Mouse (Mus musculus) midbrain, embryonic 14.5 days (tissue): ENCODE results near the gene Myo5c. TPM values are rescaled to one million over a fixed set of nuclear protein-coding genes. Genes with fewer than 3 reads are reported as not detected.

Experiments used
- ATAC-seq: fragments of 200-750 bp; cut with Nextera tagmentation; 2 replicates; pipeline ENCODE4 v1.8.0; 2017; ENCODE audit warnings: moderate number of reproducible peaks, moderate library complexity; ENCODE audit not compliant: low FRiP score, low TSS enrichment
- DNase-seq: peaks from one replicate; pipeline ENCODE4 v3.0.0-alpha.2; 2015
- H3K27ac ChIP-seq: fragments of 300-500 bp; sonication (generic); replicated peaks from 2 replicates; pipeline ENCODE4 v1.5.1; 2014; ENCODE audit warnings: mild to moderate bottlenecking, low read depth, low read length, moderate library complexity
- H3K27me3 ChIP-seq: fragments of 300-500 bp; sonication (generic); 2 replicates; pipeline ENCODE4 v1.6.1; 2014; ENCODE audit warnings: low read length, control low read depth, mixed read lengths; ENCODE audit not compliant: control insufficient read depth, insufficient read depth
- H3K36me3 ChIP-seq: fragments of 300-500 bp; sonication (generic); 2 replicates; pipeline ENCODE4 v1.6.1; 2014; ENCODE audit warnings: low read length, control low read depth; ENCODE audit not compliant: control insufficient read depth, insufficient read depth
- H3K4me1 ChIP-seq: fragments of 300-500 bp; sonication (generic); 2 replicates; pipeline ENCODE4 v1.6.1; 2014; ENCODE audit warnings: mild to moderate bottlenecking, antibody characterized with exemption, low read length, control low read depth; ENCODE audit not compliant: control insufficient read depth, insufficient read depth
- H3K4me2 ChIP-seq: fragments of 300-500 bp; sonication (generic); 2 replicates; pipeline ENCODE4 v1.6.1; 2014; ENCODE audit warnings: mild to moderate bottlenecking, low read length, moderate library complexity
- H3K4me3 ChIP-seq: fragments of 300-500 bp; sonication (generic); replicated peaks from 2 replicates; pipeline ENCODE4 v1.5.1; 2014; ENCODE audit warnings: low read depth, low read length
- H3K9ac ChIP-seq: fragments of 300-500 bp; sonication (generic); replicated peaks from 2 replicates; pipeline ENCODE4 v1.6.1; 2014; ENCODE audit warnings: mild to moderate bottlenecking, low read length, moderate library complexity
- H3K9me3 ChIP-seq: fragments of 300-500 bp; sonication (generic); 2 replicates; pipeline ENCODE4 v1.6.1; 2016; ENCODE audit warnings: low read length, control low read depth, mixed read lengths; ENCODE audit not compliant: control insufficient read depth
- WGBS: fragments of 180-500 bp; shearing (Covaris S2); extraction: QIAGEN DNeasy Blood & Tissue Kit; methylation state at CpG from one replicate; pipeline ENCODE4 v1.1.7; 2014; 5-methylcytosine and 5-hydroxymethylcytosine counted together
- polyA plus RNA-seq: library from polyadenylated mRNA; unstranded; fragments of >200 nt; fragmentation: Nextera tagmentation; extraction: Ambion mirVana; gene quantifications from 2 replicates; pipeline ENCODE4 v1.2.1, GENCODE M21; 2014

Gene Myo5c
- polyA plus RNA-seq, 1 experiment from 2014 or later: 0.64 TPM

DNA sequence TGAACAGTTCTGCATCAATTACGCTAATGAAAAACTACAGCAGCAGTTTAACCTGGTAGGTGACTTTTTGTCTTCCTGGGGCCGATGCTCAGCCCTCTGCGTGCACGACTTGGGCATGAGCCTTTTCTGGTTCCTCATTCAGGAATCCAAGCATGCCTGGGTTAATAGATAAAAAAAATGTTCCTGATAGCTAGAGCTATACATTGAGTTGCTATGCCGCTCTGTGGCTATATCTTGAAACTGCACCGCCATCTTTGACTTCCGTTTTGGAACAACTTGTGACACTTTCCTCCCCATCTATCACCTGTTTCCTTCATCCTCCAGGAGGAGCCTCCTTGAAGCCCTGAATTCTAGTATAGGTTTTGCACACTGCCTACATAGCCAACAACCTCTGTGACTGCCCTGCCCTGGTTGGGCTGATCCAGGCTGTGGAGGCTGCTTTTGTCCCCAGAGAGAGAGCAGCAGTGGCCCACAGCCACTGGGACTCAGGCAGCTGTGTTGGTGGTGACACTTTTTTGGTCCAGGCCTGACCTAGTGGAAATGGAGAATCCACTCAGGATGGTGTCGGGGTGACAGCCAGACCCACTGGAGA is 30.5 kb downstream of the Myo5c start:
- Histone ChIP-seq H3K9ac (no peak overlapping the region), H3K36me3 (no peaks in the 10 kb centered on the region), H3K4me2 (no peak overlapping the region), H3K4me3 (no peak overlapping the region), H3K27ac (peak overlapping the region; percentile 78), H3K4me1 (peaks cover 21% of the 10 kb centered on the region), H3K9me3 (no peaks in the 10 kb centered on the region), H3K27me3 (no peaks in the 10 kb centered on the region)
- ATAC-seq: no peak
- 55% methylated on average over 8 of the region's 8 CpGs for WGBS
- peak; percentile 72 for DNase-seq

DNA sequence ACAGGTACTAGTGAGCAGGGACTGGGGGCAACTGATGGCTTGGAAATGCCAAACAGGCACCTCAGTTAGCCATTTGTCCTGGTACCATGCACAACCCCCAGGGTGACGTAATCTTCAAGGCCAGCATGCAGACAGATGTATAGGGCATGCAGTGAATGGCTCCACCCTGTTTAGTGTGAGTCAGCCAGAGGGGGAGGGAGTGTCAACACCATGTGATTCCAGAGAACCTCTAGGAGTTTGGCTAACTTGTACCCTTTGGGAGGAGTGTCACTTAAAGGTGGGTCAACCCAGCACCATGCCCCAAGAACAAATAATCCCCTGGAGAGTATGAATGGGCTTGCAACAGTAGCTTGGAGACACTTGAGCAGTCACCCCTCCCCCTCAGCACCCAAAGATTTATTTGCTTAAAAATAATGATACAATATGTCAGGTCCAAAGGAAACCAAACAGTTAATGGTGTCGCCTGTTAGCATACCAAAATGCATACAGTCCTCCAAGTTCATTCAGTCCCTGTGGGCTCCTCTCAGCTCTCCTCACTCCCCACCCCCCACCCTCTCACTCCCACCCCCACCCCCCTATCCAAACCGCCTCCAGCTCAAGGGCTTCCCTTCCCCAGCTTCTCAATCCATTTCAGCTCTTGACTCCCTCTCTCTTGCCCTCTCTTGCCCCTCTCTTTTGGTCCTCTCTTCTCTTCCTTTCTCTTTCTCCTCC is 32.3 kb downstream of the Myo5c start:
- Histone ChIP-seq H3K4me1 (peaks cover 21% of the 10 kb centered on the region), H3K27ac (no peak overlapping the region), H3K4me2 (no peak overlapping the region), H3K4me3 (no peak overlapping the region), H3K27me3 (no peaks in the 10 kb centered on the region), H3K9ac (no peak overlapping the region), H3K36me3 (no peaks in the 10 kb centered on the region), H3K9me3 (no peaks in the 10 kb centered on the region)
- ATAC-seq (no peak), DNase-seq (no peak)
- WGBS: 63% methylated on average over 3 of the region's 3 CpGs

DNA sequence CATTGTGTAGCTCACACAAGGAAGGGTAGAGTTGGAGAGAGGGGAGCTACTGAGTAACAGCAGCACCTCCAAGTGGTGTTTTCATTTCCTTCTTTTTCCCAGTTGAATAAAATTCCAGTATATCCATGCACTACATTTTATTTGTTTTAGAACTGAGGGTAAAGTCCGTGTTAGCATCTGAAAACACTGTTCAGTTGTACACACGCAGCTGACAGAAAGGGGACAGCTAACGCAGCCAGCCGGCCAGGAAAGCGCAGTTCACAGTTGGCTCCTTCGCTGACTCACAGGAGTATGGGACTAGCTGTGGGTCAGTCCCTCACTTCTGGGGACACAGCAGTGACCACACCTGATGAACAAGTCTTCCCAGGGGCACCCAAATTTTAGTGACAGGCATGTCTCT is 35.3 kb downstream of the Myo5c start:
- 77% methylated on average over 6 of the region's 6 CpGs for WGBS
- Histone ChIP-seq H3K4me3 (no peak overlapping the region), H3K4me2 (no peak overlapping the region), H3K27me3 (no peaks in the 10 kb centered on the region), H3K27ac (no peak overlapping the region), H3K4me1 (0 out of 2 replicates have a peak, but pooled peaks cover 4% of the 10 kb centered on the region), H3K9ac (no peak overlapping the region), H3K36me3 (no peaks in the 10 kb centered on the region), H3K9me3 (no peaks in the 10 kb centered on the region)
- no peak for DNase-seq
- no peak for ATAC-seq

- no peak for DNase-seq
- H3K4me1 ChIP-seq: no peaks in the 10 kb centered on the region
- no peaks in the 10 kb centered on the region for H3K9me3 ChIP-seq
- H3K4me2 ChIP-seq: no peak overlapping the region
- H3K9ac ChIP-seq: no peak overlapping the region
- no peak overlapping the region for H3K27ac ChIP-seq
- no peaks in the 10 kb centered on the region for H3K27me3 ChIP-seq
- 84% methylated on average over 6 of the region's 6 CpGs for WGBS
- no peak for ATAC-seq
- H3K36me3 ChIP-seq: no peaks in the 10 kb centered on the region
- no peak overlapping the region for H3K4me3 ChIP-seq
These were observed 38.6 kb downstream of the Myo5c start for GRCm38 (mm10) chr9:75270382-75270781.

DNA sequence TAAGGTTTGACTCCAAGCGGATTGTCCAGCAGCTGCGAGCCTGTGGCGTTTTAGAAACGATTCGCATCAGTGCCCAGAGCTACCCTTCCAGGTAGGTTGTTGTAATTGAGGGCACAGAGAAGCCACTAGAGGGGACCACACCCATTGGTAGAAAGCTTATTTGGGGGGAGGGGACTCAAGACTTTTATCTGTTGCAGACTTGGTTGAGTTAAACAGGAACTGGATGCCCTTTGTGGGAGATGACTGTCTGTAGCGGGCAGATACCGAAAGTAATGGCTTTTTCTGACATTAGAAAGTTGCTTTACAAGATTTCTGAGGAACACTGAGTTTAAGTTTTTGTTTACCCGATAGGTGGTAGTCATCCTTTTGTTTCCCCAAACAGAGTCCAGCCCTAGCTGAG is 39.7 kb downstream of the Myo5c start:
- no peaks in the 10 kb centered on the region for H3K36me3 ChIP-seq
- DNase-seq (no peak), ATAC-seq (no peak)
- H3K9me3 ChIP-seq: no peaks in the 10 kb centered on the region
- WGBS: 96% methylated on average over 8 of the region's 8 CpGs
- no peak overlapping the region for H3K4me2 ChIP-seq
- H3K4me3 ChIP-seq: no peak overlapping the region
- no peaks in the 10 kb centered on the region for H3K27me3 ChIP-seq
- H3K27ac ChIP-seq: no peak overlapping the region
- no peaks in the 10 kb centered on the region for H3K4me1 ChIP-seq
- no peak overlapping the region for H3K9ac ChIP-seq

DNA sequence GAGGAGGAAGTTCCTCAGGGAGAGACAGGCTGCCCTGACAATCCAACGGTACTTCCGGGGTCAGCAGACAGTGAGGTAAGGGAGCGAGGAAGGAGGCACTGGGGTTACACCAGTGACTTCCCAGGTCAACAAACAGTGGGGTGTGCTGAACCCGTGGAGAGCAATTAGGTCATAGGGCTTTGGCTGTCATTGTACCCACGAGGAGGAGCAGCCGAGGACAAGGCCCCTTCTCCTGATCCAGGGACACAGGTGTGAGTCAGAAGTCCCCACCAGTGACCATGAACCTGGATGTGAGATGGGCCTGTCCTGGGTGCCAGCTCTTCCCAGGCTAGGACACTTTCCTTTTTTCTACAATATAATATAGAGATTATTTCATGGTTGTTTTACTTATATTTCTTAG is 41.8 kb downstream of the Myo5c start:
- H3K27me3 ChIP-seq: no peaks in the 10 kb centered on the region
- no peak overlapping the region for H3K4me2 ChIP-seq
- no peaks in the 10 kb centered on the region for H3K36me3 ChIP-seq
- H3K9ac ChIP-seq: no peak overlapping the region
- no peak overlapping the region for H3K4me3 ChIP-seq
- ATAC-seq: no peak
- H3K27ac ChIP-seq: no peak overlapping the region
- H3K4me1 ChIP-seq: no peaks in the 10 kb centered on the region
- no peak for DNase-seq
- H3K9me3 ChIP-seq: no peaks in the 10 kb centered on the region
- 84% methylated on average over 6 of the region's 6 CpGs for WGBS

DNA sequence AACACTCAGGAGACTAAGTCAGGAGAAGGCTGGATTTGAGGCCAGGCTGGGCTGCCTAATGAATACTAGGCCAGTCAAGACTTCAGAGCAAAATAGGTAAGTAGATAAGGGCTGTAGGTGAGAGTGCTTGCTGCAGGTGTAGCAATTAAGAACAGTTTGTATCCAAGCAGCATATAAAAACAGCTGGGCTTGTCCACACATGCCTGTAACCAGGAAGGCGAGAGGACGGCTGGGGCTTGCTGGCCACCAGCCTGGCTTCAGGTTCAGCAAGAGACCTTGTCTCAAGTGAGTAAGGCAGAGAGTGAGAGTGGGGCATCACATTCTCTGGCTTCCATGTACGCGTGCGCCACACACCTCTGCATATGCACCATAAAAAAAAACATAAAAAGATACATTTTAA is 42.7 kb downstream of the Myo5c start:
- ATAC-seq (no peak), DNase-seq (no peak)
- no peak overlapping the region for H3K27ac ChIP-seq
- H3K9me3 ChIP-seq: no peaks in the 10 kb centered on the region
- H3K9ac ChIP-seq: no peak overlapping the region
- H3K4me3 ChIP-seq: no peak overlapping the region
- no peak overlapping the region for H3K4me2 ChIP-seq
- H3K27me3 ChIP-seq: no peaks in the 10 kb centered on the region
- no peaks in the 10 kb centered on the region for H3K4me1 ChIP-seq
- no peaks in the 10 kb centered on the region for H3K36me3 ChIP-seq
- WGBS: 93% methylated on average over 5 of the region's 5 CpGs

- DNase-seq (no peak), ATAC-seq (no peak)
- Histone ChIP-seq H3K9ac (no peak overlapping the region), H3K9me3 (no peaks in the 10 kb centered on the region), H3K4me3 (no peak overlapping the region), H3K27me3 (no peaks in the 10 kb centered on the region), H3K36me3 (no peaks in the 10 kb centered on the region), H3K27ac (no peak overlapping the region), H3K4me1 (no peaks in the 10 kb centered on the region), H3K4me2 (no peak overlapping the region)
- 97% methylated on average over 9 of the region's 9 CpGs for WGBS
These were observed 43.2 kb downstream of the Myo5c start for GRCm38 (mm10) chr9:75275051-75275450.

GRCm38 (mm10) chr9:75280814-75281213 is 49.0 kb downstream of the Myo5c start:
- 47% methylated on average over 5 of the region's 5 CpGs for WGBS
- DNase-seq (peak; percentile 65), ATAC-seq (no peak)
- Histone ChIP-seq H3K27me3 (no peaks in the 10 kb centered on the region), H3K9me3 (no peaks in the 10 kb centered on the region), H3K27ac (no peak overlapping the region), H3K36me3 (no peaks in the 10 kb centered on the region), H3K9ac (no peak overlapping the region), H3K4me2 (no peak overlapping the region), H3K4me1 (no peaks in the 10 kb centered on the region), H3K4me3 (no peak overlapping the region)
